Mouse (Mus musculus) liver, embryonic 16.5 days (tissue): ENCODE measurements around the gene Preb. TPM values are rescaled to one million over a fixed set of nuclear protein-coding genes. Genes with fewer than 3 reads are reported as not detected.

Experiments
- ATAC-seq: fragments of 200-750 bp; cut with Nextera tagmentation; 2 replicates; pipeline ENCODE4 v1.8.0; 2017; ENCODE audit warnings: low read depth, mild to moderate bottlenecking, moderate number of reproducible peaks, moderate library complexity
- H3K27ac ChIP-seq: fragments of 300-500 bp; sonication (generic); 2 replicates; pipeline ENCODE4 v1.5.1; 2014; ENCODE audit warnings: mild to moderate bottlenecking, low read length
- H3K27me3 ChIP-seq: fragments of 300-500 bp; sonication (generic); 2 replicates; pipeline ENCODE4 v1.6.1; 2014; ENCODE audit warnings: low read depth, low read length, mixed read lengths; ENCODE audit not compliant: control insufficient read depth, insufficient read depth
- H3K36me3 ChIP-seq: fragments of 300-500 bp; sonication (generic); 2 replicates; pipeline ENCODE4 v1.6.1; 2014; ENCODE audit warnings: mild to moderate bottlenecking; ENCODE audit not compliant: control insufficient read depth, insufficient read depth
- H3K4me1 ChIP-seq: fragments of 300-500 bp; sonication (generic); 2 replicates; pipeline ENCODE4 v1.6.1; 2014; ENCODE audit warnings: low read depth, low read length, mixed read lengths; ENCODE audit not compliant: control insufficient read depth
- H3K4me2 ChIP-seq: fragments of 300-500 bp; sonication (generic); 2 replicates; pipeline ENCODE4 v1.6.1; 2014; ENCODE audit warnings: low read depth, low read length, mixed read lengths
- H3K4me3 ChIP-seq: fragments of 300-500 bp; sonication (generic); 2 replicates; pipeline ENCODE4 v1.5.1; 2014; ENCODE audit warnings: low read depth, mild to moderate bottlenecking, low read length
- H3K9ac ChIP-seq: fragments of 300-500 bp; sonication (generic); 2 replicates; pipeline ENCODE4 v1.6.1; 2014; ENCODE audit warnings: low read depth, low read length
- H3K9me3 ChIP-seq: fragments of 300-500 bp; sonication (generic); replicated peaks from 2 replicates; pipeline ENCODE4 v1.6.1; 2016; ENCODE audit warnings: low read length; ENCODE audit not compliant: control insufficient read depth
- WGBS: fragments of 180-500 bp; shearing (Covaris S2); extraction: QIAGEN DNeasy Blood & Tissue Kit; methylation state at CpG from one replicate; pipeline ENCODE4 v1.1.7; 2014; ENCODE audit not compliant: insufficient replicate concordance; 5-methylcytosine and 5-hydroxymethylcytosine counted together
- polyA plus RNA-seq: library from polyadenylated mRNA; unstranded; fragments of >200 nt; fragmentation: Nextera tagmentation; extraction: Ambion mirVana; gene quantifications from 2 replicates; pipeline ENCODE4 v1.2.1, GENCODE M21; 2015

Gene Preb
- polyA plus RNA-seq, 1 experiment from 2014 or later: 102 TPM

GRCm38 (mm10) chr5:30915456-30915855 is 44.7 kb downstream of the Preb start:
- Histone ChIP-seq H3K27me3 (no peaks in the 10 kb centered on the region), H3K9ac (peak overlapping the region; percentile 56), H3K36me3 (peaks cover 9% of the 10 kb centered on the region; the same call in 1 of the 2 replicates), H3K4me3 (peak overlapping the region; percentile 55), H3K27ac (peak overlapping the region; percentile 74), H3K4me2 (peak overlapping the region; percentile 59), H3K4me1 (peaks cover 40% of the 10 kb centered on the region), H3K9me3 (no peaks in the 10 kb centered on the region)
- ATAC-seq: no peak; the same call in 1 of the 2 replicates
- WGBS: 20% methylated on average over 9 of the region's 9 CpGs

GRCm38 (mm10) chr5:30914849-30915248 is 45.3 kb downstream of the Preb start:
- 28% methylated on average over 6 of the region's 6 CpGs for WGBS
- peak overlapping the region; percentile 74 for H3K27ac ChIP-seq
- peaks cover 38% of the 10 kb centered on the region for H3K4me1 ChIP-seq
- ATAC-seq: no peak
- H3K9me3 ChIP-seq: no peaks in the 10 kb centered on the region
- peak overlapping the region; percentile 59 for H3K4me2 ChIP-seq
- H3K4me3 ChIP-seq: peak overlapping the region; percentile 55
- peak overlapping the region; percentile 56 for H3K9ac ChIP-seq
- H3K27me3 ChIP-seq: no peaks in the 10 kb centered on the region
- H3K36me3 ChIP-seq: peaks cover 9% of the 10 kb centered on the region; the same call in 1 of the 2 replicates

- H3K27ac ChIP-seq: peak overlapping the region; percentile 74
- H3K4me1 ChIP-seq: peaks cover 38% of the 10 kb centered on the region
- ATAC-seq: no peak
- WGBS: 24% methylated on average over 7 of the region's 7 CpGs
- H3K9ac ChIP-seq: peak overlapping the region; percentile 56
- no peaks in the 10 kb centered on the region for H3K27me3 ChIP-seq
- peak overlapping the region; percentile 59 for H3K4me2 ChIP-seq
- H3K36me3 ChIP-seq: peaks cover 7% of the 10 kb centered on the region; the same call in 1 of the 2 replicates
- H3K4me3 ChIP-seq: peak overlapping the region; percentile 55
- H3K9me3 ChIP-seq: no peaks in the 10 kb centered on the region
Measured at GRCm38 (mm10) chr5:30914101-30914635, 46.0 kb downstream of the Preb start.

- WGBS: 25% methylated on average over 12 of the region's 13 CpGs
- Histone ChIP-seq H3K4me1 (peaks cover 41% of the 10 kb centered on the region), H3K9ac (peak within 1 kb of the TSS; percentile 56), H3K27ac (peak within 1 kb of the TSS; percentile 74), H3K9me3 (no peaks in the 10 kb centered on the region), H3K27me3 (no peaks in the 10 kb centered on the region), H3K36me3 (peaks cover 5% of the 10 kb centered on the region; the same call in 1 of the 2 replicates), H3K4me3 (peak within 1 kb of the TSS; percentile 55), H3K4me2 (peak within 1 kb of the TSS; percentile 59)
- ATAC-seq: peak; percentile 40
Measured at GRCm38 (mm10) chr5:30913060-30913841, 46.9 kb downstream of the Preb start, which contains the start of gene Emilin1. Gene Emilin1 (plus strand): TSS chr5:30913402.

GRCm38 (mm10) chr5:30912156-30912555 is 48.0 kb downstream of the Preb start:
- Histone ChIP-seq H3K27me3 (no peaks in the 10 kb centered on the region), H3K27ac (peak overlapping the region; percentile 74), H3K36me3 (0 out of 2 replicates have a peak, but pooled peaks cover 1% of the 10 kb centered on the region), H3K9me3 (no peaks in the 10 kb centered on the region), H3K4me1 (peaks cover 43% of the 10 kb centered on the region), H3K4me2 (no peak overlapping the region), H3K9ac (no peak overlapping the region), H3K4me3 (no peak overlapping the region)
- WGBS: 46% methylated on average over 5 of the region's 5 CpGs
- ATAC-seq: no peak

- ATAC-seq: no peak
- Histone ChIP-seq H3K27ac (no peak overlapping the region), H3K27me3 (no peaks in the 10 kb centered on the region), H3K4me2 (no peak overlapping the region), H3K36me3 (no peaks in the 10 kb centered on the region), H3K4me1 (peaks cover 42% of the 10 kb centered on the region), H3K9ac (no peak overlapping the region), H3K4me3 (no peak overlapping the region), H3K9me3 (no peaks in the 10 kb centered on the region)
Measured at GRCm38 (mm10) chr5:30910481-30910880, 49.7 kb downstream of the Preb start.

- no peak overlapping the region for H3K4me2 ChIP-seq
- peaks cover 39% of the 10 kb centered on the region for H3K4me1 ChIP-seq
- WGBS: 74% methylated on average over 7 of the region's 7 CpGs
- H3K36me3 ChIP-seq: no peaks in the 10 kb centered on the region
- no peaks in the 10 kb centered on the region for H3K9me3 ChIP-seq
- no peak for ATAC-seq
- H3K4me3 ChIP-seq: no peak overlapping the region
- H3K27ac ChIP-seq: peak overlapping the region; percentile 45
- no peak overlapping the region for H3K9ac ChIP-seq
- H3K27me3 ChIP-seq: no peaks in the 10 kb centered on the region
Measured at GRCm38 (mm10) chr5:30909863-30910262, 50.3 kb downstream of the Preb start.

GRCm38 (mm10) chr5:30909300-30909659 is 50.9 kb downstream of the Preb start:
- Histone ChIP-seq H3K9me3 (no peaks in the 10 kb centered on the region), H3K4me3 (no peak overlapping the region), H3K27ac (peak overlapping the region; percentile 45), H3K4me2 (no peak overlapping the region), H3K27me3 (no peaks in the 10 kb centered on the region), H3K4me1 (peaks cover 33% of the 10 kb centered on the region), H3K36me3 (peaks cover 3% of the 10 kb centered on the region; the same call in 1 of the 2 replicates), H3K9ac (no peak overlapping the region)
- no peak for ATAC-seq
- WGBS: 28% methylated on average over 7 of the region's 7 CpGs
